Mouse (Mus musculus): ENCODE measurements at regions not wholly inside any gene's neighbourhood (a gene's known extent, or its start where the extent isn't known, plus 50 kb on each side); places are given as distances from the start of the nearest gene placed in this dataset.
"Not testable (repeated sequence)": the region's sequence is repeated elsewhere in the genome, so short reads cannot be mapped to it uniquely, and the experiment has no call there.

GRCm38 (mm10) chr14:120730226-120730625, 180.8 kb upstream of the Ipo5 start:
- no peak for ATAC-seq (replicated peaks; ENCODE audit: insufficient number of reproducible peaks, low FRiP score, low TSS enrichment, poor library complexity, severe bottlenecking)

- no peak for ATAC-seq (replicated peaks; ENCODE audit: insufficient number of reproducible peaks, low FRiP score, low TSS enrichment, poor library complexity, severe bottlenecking)
Measured at GRCm38 (mm10) chr14:120731679-120732281, 179.2 kb upstream of the Ipo5 start.

DNA sequence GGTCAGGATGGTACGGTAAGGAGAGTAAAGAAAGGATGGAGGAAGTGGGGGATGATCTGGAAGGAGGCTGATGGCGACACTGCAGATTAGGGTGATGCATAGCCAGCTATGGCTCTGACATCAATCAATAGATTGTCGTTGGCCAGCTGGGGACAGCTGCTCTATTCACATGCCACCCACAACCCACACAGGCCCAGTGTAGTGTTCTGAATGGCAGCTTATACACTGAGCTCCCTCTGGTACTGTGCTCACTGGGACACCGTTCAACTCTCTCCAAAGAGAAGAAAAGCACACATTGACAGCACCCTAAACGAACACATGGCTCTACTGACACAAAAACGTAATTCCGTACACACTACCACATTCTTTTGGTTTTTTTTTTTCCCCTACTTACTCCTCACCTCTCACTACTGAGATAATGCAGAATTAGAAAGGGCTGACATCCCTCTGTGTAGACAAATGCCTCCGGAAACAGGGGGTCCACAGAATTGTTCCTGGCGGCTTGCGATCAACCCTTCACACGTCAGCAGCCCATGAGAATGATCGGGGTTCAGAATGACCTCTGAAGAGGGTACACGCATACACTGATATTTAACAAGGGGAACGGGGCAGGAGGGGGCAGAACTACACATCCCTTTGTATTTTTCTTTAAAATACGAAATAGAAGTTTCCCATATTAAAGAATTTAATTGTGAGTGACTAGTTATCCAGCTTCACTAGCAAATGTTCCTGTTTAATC, 178.5 kb upstream of the Ipo5 start:
- no peak for ATAC-seq (replicated peaks; ENCODE audit: insufficient number of reproducible peaks, low FRiP score, low TSS enrichment, poor library complexity, severe bottlenecking)

GRCm38 (mm10) chr14:120741492-120742054, 169.5 kb upstream of the Ipo5 start:
- peak; percentile 73 for ATAC-seq (replicated peaks; ENCODE audit: insufficient number of reproducible peaks, low FRiP score, low TSS enrichment, poor library complexity, severe bottlenecking)

DNA sequence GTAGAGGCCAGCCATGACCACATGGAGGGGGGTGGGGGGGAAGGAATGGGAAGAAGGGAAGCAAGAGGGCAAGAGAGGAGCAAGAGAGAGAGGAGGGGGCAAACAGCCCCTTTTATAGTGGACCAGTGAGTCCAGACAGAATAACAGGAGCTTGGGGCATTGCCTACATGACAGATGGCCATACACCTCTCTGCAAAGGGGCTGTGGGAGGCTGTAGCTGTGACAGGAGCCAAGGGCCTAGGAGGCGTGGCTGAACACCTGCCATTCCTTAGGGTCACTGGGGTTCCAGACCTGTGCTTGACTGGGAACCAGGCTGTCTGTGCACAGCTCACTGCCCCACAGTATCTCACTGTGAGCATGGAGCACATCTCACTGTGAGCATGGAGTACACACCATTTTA, 157.0 kb upstream of the Ipo5 start:
- no peak; the same call in 1 of the 2 replicates for ATAC-seq (replicated peaks; ENCODE audit: insufficient number of reproducible peaks, low FRiP score, low TSS enrichment, poor library complexity, severe bottlenecking)

GRCm38 (mm10) chr14:120755389-120755788, 155.6 kb upstream of the Ipo5 start:
- no peak for ATAC-seq (replicated peaks; ENCODE audit: insufficient number of reproducible peaks, low FRiP score, low TSS enrichment, poor library complexity, severe bottlenecking)

DNA sequence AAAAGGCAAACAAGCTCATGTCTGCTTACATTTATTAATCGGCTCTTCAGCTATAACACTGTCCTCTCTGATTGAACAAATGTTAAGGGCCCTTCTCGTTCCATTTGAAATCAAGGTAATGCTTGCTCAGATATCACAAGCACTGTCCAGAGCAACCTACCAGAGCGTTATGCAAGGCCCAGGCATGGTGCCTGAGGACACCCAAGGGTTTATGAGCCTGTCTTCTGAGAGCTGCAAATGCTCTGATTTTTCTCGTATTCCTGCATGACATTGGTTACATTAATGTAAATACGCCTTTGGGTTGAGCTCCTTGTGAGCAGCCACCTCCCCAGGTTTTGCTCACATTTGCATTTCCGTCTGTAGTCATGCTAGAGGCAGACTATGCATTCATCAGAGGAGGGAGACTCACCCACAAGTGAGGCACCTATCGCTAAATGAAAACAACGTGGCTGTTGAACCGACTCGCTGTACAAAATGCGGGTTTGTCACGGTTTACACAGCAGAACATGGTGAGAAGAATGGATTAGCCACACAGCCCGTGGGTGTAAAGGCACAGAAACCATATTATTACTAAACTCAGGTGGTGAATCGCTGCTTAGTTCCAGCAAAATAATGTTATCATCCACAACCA, 152.7 kb upstream of the Ipo5 start:
- no peak for ATAC-seq (replicated peaks; ENCODE audit: insufficient number of reproducible peaks, low FRiP score, low TSS enrichment, poor library complexity, severe bottlenecking)

DNA sequence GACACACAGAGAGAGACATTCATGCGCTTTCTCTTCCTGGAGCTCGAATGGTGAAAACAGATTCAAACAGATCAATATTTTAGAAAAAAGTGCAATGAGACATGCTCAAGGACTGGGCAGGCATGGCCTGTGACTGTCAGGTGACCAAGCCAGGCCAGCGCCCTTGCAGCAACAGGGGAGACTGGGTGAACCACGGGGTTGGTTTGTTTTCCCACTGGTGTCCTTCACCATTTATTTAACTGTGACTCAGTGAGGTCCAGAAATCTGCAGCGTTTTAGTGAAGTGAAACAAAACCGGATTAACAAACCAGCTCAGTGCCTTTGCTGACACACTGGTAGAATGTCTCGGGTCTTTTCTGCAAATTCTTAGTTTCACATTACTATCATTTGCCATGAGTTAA, 148.9 kb upstream of the Ipo5 start:
- ATAC-seq (replicated peaks; ENCODE audit: insufficient number of reproducible peaks, low FRiP score, low TSS enrichment, poor library complexity, severe bottlenecking): peak; percentile 54

DNA sequence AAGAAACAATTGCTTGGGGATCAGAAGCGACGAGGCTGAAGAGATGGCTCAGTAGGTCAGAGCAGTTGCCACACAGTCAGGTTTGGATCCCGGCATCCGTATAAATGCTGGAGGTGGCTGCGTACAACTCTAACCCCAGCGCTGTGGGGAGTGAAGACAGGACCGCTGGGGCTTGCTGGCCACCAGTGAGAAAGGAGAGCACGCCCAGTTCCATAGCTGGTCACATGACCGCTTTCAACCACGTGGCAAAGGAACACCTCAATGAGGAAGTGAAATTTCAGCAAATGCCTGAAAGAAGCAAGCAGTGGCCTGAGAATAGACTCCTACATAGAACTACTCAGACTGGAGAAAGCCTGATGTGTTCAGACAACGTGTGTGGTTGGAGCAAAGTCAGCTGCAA, 148.3 kb upstream of the Ipo5 start:
- peak; percentile 88 for ATAC-seq (replicated peaks; ENCODE audit: insufficient number of reproducible peaks, low FRiP score, low TSS enrichment, poor library complexity, severe bottlenecking)

- no peak for ATAC-seq (replicated peaks; ENCODE audit: insufficient number of reproducible peaks, low FRiP score, low TSS enrichment, poor library complexity, severe bottlenecking)
Measured at GRCm38 (mm10) chr14:120763796-120764195, 147.2 kb upstream of the Ipo5 start.

DNA sequence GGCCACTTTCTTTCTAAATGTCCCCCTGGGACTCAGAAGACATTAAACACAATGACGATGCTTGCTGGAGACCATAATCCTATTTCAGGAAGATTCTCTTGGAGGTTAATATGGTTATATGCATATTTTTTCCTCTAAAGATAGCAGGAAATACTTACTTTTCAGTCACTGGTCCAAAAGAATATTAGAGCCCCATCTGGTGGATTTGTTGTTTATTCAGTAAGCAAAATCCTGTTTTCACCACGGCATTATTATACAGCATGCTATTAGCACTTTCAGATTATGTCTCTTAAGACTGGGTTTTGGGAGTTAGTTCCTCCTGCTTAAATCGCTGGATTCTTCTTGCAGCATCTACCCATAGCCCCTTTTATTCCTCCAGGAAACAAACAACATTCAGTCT, 146.6 kb upstream of the Ipo5 start:
- no peak for ATAC-seq (replicated peaks; ENCODE audit: insufficient number of reproducible peaks, low FRiP score, low TSS enrichment, poor library complexity, severe bottlenecking)

DNA sequence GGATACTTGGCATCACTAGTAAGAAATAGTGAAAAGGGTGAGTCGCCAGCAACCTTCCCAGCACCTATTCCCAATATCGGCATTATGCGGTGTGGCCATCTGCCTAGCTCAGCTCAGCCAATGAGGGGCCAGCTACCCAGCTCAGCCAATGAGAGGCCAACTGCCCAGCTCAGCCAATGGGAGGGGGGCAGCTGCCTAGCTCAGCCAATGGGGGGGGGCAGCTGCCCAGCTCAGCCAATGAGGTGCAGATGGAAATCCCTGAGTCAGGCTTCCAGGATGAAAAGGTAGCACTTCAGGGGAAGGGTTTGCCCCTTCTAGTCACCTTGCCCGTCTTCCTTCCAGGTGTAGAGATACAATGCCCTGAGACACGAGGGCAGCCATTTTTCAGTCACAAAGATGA, 144.6 kb upstream of the Ipo5 start:
- ATAC-seq (replicated peaks; ENCODE audit: insufficient number of reproducible peaks, low FRiP score, low TSS enrichment, poor library complexity, severe bottlenecking): no peak

DNA sequence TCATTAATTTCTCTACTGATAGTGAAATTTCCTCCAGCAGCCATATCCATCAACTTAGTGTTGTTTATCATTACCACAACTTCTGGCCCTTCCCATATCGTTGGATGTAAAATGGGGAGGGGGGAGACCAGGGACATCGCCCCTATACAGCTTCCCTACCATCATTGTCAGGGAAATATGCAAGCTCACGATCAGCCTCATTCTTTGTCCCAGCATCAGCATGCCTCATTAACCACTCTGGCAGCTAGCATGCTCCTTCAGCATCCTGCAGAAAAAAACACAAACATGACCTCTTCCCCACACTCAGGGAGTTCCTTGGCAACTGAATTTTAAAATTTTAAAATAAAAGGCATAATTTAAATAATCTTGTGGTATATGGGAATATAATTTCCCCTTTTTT, 140.4 kb upstream of the Ipo5 start:
- no peak for ATAC-seq (replicated peaks; ENCODE audit: insufficient number of reproducible peaks, low FRiP score, low TSS enrichment, poor library complexity, severe bottlenecking)

GRCm38 (mm10) chr14:120773001-120773400, 138.0 kb upstream of the Ipo5 start:
- ATAC-seq (replicated peaks; ENCODE audit: insufficient number of reproducible peaks, low FRiP score, low TSS enrichment, poor library complexity, severe bottlenecking): not testable (repeated sequence)

- no peak for ATAC-seq (replicated peaks; ENCODE audit: insufficient number of reproducible peaks, low FRiP score, low TSS enrichment, poor library complexity, severe bottlenecking)
Measured at GRCm38 (mm10) chr14:120791828-120792554, 119.0 kb upstream of the Ipo5 start.

DNA sequence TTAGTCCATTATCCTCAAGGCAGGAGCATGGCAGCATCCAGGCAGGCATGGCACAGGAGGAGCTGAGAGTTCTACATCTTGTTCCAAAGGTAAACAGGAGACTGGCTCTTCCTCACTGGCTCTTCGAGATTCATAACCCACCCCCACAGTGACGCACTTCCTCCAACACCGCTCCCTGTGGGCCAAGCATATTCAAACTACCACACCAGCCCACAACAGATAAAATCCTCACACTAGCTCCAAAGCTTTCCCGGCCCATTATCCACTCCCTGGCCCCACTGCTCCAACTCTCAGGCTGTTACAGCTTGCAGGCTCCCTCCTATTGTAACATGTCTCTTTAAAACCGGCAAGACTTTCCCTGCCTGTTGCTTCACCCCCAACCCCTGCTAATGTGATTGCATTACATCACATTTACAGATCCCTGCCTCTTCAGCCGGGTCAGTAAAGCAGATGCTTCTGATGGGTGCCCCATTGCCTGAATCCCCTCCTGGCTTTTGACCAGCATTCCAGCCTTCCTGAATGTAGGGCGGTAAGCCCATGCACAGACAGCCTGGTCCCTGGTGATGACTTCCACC, 113.0 kb upstream of the Ipo5 start:
- ATAC-seq (replicated peaks; ENCODE audit: insufficient number of reproducible peaks, low FRiP score, low TSS enrichment, poor library complexity, severe bottlenecking): no peak

- no peak for ATAC-seq (replicated peaks; ENCODE audit: insufficient number of reproducible peaks, low FRiP score, low TSS enrichment, poor library complexity, severe bottlenecking)
Measured at GRCm38 (mm10) chr14:120803191-120803590, 107.8 kb upstream of the Ipo5 start.

- no peak for ATAC-seq (replicated peaks; ENCODE audit: insufficient number of reproducible peaks, low FRiP score, low TSS enrichment, poor library complexity, severe bottlenecking)
Measured at GRCm38 (mm10) chr14:120803739-120804138, 107.3 kb upstream of the Ipo5 start.

All from monocyte, adult 5-6 weeks (primary cell).